Comparison of ENCODE assay signal across 8 mouse cellular contexts in the genomic region with DNA sequence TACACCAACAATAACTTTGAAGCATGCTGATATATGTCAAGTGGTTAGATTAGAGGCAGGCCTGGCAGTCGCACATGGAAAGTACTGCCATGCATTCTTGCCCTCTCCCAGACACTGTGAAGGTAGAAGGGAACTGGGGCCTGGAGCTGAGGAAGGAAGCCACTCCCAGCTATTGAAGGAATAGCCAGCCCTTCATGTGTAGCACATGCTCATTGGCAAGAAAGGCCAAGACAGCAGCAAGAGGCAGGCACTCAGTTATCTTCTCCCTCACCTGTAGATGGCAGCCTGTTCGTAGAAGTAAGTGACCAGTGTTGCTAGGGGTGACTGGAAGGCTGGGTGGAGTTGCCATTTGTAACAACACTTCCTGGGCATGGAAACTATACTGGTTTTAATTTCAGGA.
DNase-seq lines count a peak whose midpoint lies in the region; ATAC-seq and TF ChIP-seq lines count a peak whose summit lies in the region.

No protein-coding gene starts in this region.

- no peak overlapping the region for H3K4me3 ChIP-seq in hindbrain, embryonic 10.5 days
- no peak overlapping the region for H3K4me3 ChIP-seq in hindbrain, embryonic 11.5 days (ENCODE audit: low read depth, low read length)

- peaks cover 33% of the 10 kb centered on the region for H3K4me1 ChIP-seq in hindbrain, embryonic 10.5 days (replicated peaks)
- no peaks in the 10 kb centered on the region for H3K4me1 ChIP-seq in hindbrain, embryonic 11.5 days (replicated peaks; ENCODE audit: control insufficient read depth, insufficient read depth, low read length)

- no peaks in the 10 kb centered on the region for H3K27me3 ChIP-seq in hindbrain, embryonic 10.5 days (ENCODE audit: insufficient read depth, poor library complexity, severe bottlenecking)
- H3K27me3 ChIP-seq in hindbrain, embryonic 11.5 days (ENCODE audit: control insufficient read depth, insufficient read depth, low read length): no peaks in the 10 kb centered on the region
- H3K27me3 ChIP-seq in Patski: no peaks in the 10 kb centered on the region

- no peak overlapping the region for H3K4me2 ChIP-seq in hindbrain, embryonic 11.5 days (replicated peaks; ENCODE audit: low read depth, low read length)

- peak overlapping the region; percentile 56; the same call in 1 of the 2 replicates for H3K27ac ChIP-seq in hindbrain, embryonic 10.5 days
- H3K27ac ChIP-seq in hindbrain, embryonic 11.5 days (ENCODE audit: low read depth, low read length): no peak overlapping the region

- peak; percentile 28 for TF ChIP-seq CTCF in Patski (IDR thresholded peaks at IDR 0.05)

- H3K9ac ChIP-seq in hindbrain, embryonic 11.5 days (ENCODE audit: low read depth, low read length): no peak overlapping the region

- in situ Hi-C loops in Patski (cut with MboI; ENCODE audit: low pct_unique_long_range_greater_than_20kb): no loop called here

- DNase-seq in hindbrain, embryonic 10.5 days (ENCODE audit: low spot score): no peak
- no peak for DNase-seq in hindbrain, embryonic 11.5 days (ENCODE audit: low spot score)
- DNase-seq in Patski (ENCODE audit: low read depth, low spot score): no peak
- peak; percentile 38 for DNase-seq in lung, postnatal 25 days (ENCODE audit: low spot score)
- DNase-seq in layer of hippocampus, adult 9-11 months: no peak
- no peak for DNase-seq in spleen, adult 18-20 months
- DNase-seq in cerebellum, postnatal 36 days: no peak

- no peaks in the 10 kb centered on the region for H3K36me3 ChIP-seq in hindbrain, embryonic 10.5 days
- H3K36me3 ChIP-seq in hindbrain, embryonic 11.5 days (ENCODE audit: control insufficient read depth, insufficient read depth, low read length): no peaks in the 10 kb centered on the region

- H3K9me3 ChIP-seq in hindbrain, embryonic 10.5 days: no peaks in the 10 kb centered on the region
- no peaks in the 10 kb centered on the region for H3K9me3 ChIP-seq in hindbrain, embryonic 11.5 days (ENCODE audit: control insufficient read depth, low read length)

- no peak for ATAC-seq in hindbrain, embryonic 11.5 days (ENCODE audit: low FRiP score)
- no peak for ATAC-seq in Patski
- ATAC-seq in hematopoietic stem cell, adult 5-6 weeks (replicated peaks in 1 of 2; ENCODE audit: insufficient read depth in 1 of 2, low FRiP score in 2 of 2, low TSS enrichment in 1 of 2, low read depth in 1 of 2, poor library complexity in 2 of 2, severe bottlenecking in 2 of 2): peak; percentile 17 to 36; a peak in 1 of 4 replicates

- WGBS in hindbrain, embryonic 10.5 days: 59% methylated on average over 2 of the region's 2 CpGs
- WGBS in hindbrain, embryonic 11.5 days: 53% methylated on average over 2 of the region's 2 CpGs

- POLR2A ChIA-PET in Patski (lab: Charles Lee): no interaction called here

- CTCF ChIA-PET in Patski (lab: Charles Lee): interaction anchor here (1.4 kb wide), 1 partner anchor 33 kb away, joined by 4 read pairs; no protein-coding TSS in a partner anchor

Comparison
In these comparisons a context has a peak if more than half of its experiments do, and no peak if none do; other contexts are left out.
1. ATAC-seq: peak in hematopoietic stem cell, adult 5-6 weeks (2 of 2); none in hindbrain, embryonic 11.5 days (single experiment) and Patski (single experiment).